Mouse (Mus musculus): ENCODE measurements around the gene Il2rb.

Il2rb gene

GRCm38 (mm10) chr15:78489906-78490305, 5.2 kb downstream of the Il2rb start:
- in situ Hi-C loops (cut with MboI; ENCODE audit: low pct_unique_long_range_greater_than_20kb in 1 of 2, low sequenced_read_pairs in 2 of 2, unreplicated experiment in 1 of 2): no loop called here

GRCm38 (mm10) chr15:78489248-78489647, 5.8 kb downstream of the Il2rb start:
- in situ Hi-C loops (cut with MboI; ENCODE audit: low pct_unique_long_range_greater_than_20kb in 1 of 2, low sequenced_read_pairs in 2 of 2, unreplicated experiment in 1 of 2): no loop called here

GRCm38 (mm10) chr15:78487066-78487465, 8.0 kb downstream of the Il2rb start:
- in situ Hi-C loops (cut with MboI; ENCODE audit: low pct_unique_long_range_greater_than_20kb in 1 of 2, low sequenced_read_pairs in 2 of 2, unreplicated experiment in 1 of 2): no loop called here

- in situ Hi-C loops (cut with MboI; ENCODE audit: low pct_unique_long_range_greater_than_20kb in 1 of 2, low sequenced_read_pairs in 2 of 2, unreplicated experiment in 1 of 2): no loop called here
Observed at GRCm38 (mm10) chr15:78486564-78486963, 8.5 kb downstream of the Il2rb start.

GRCm38 (mm10) chr15:78483311-78483710, 11.8 kb downstream of the Il2rb start:
- in situ Hi-C loops (cut with MboI; ENCODE audit: low pct_unique_long_range_greater_than_20kb in 1 of 2, low sequenced_read_pairs in 2 of 2, unreplicated experiment in 1 of 2): no loop called here

- in situ Hi-C loops (cut with MboI; ENCODE audit: low pct_unique_long_range_greater_than_20kb in 1 of 2, low sequenced_read_pairs in 2 of 2, unreplicated experiment in 1 of 2): no loop called here
Observed at GRCm38 (mm10) chr15:78482518-78482917, 12.6 kb downstream of the Il2rb start.

- in situ Hi-C loops (cut with MboI; ENCODE audit: low pct_unique_long_range_greater_than_20kb in 1 of 2, low sequenced_read_pairs in 2 of 2, unreplicated experiment in 1 of 2): no loop called here
Observed at GRCm38 (mm10) chr15:78481448-78482000, 13.5 kb downstream of the Il2rb start.

GRCm38 (mm10) chr15:78480991-78481390, 14.1 kb downstream of the Il2rb start:
- in situ Hi-C loops (cut with MboI; ENCODE audit: low pct_unique_long_range_greater_than_20kb in 1 of 2, low sequenced_read_pairs in 2 of 2, unreplicated experiment in 1 of 2): no loop called here

- in situ Hi-C loops (cut with MboI; ENCODE audit: low pct_unique_long_range_greater_than_20kb in 1 of 2, low sequenced_read_pairs in 2 of 2, unreplicated experiment in 1 of 2): no loop called here
Observed at GRCm38 (mm10) chr15:78480111-78480510, 15.0 kb downstream of the Il2rb start.

- in situ Hi-C loops (cut with MboI; ENCODE audit: low pct_unique_long_range_greater_than_20kb in 1 of 2, low sequenced_read_pairs in 2 of 2, unreplicated experiment in 1 of 2): no loop called here
Observed at GRCm38 (mm10) chr15:78479470-78479869, 15.6 kb downstream of the Il2rb start.

- in situ Hi-C loops (cut with MboI; ENCODE audit: low pct_unique_long_range_greater_than_20kb in 1 of 2, low sequenced_read_pairs in 2 of 2, unreplicated experiment in 1 of 2): no loop called here
Observed at GRCm38 (mm10) chr15:78478073-78478472, 17.0 kb downstream of the Il2rb start.

GRCm38 (mm10) chr15:78476878-78477277, 18.2 kb downstream of the Il2rb start:
- in situ Hi-C loops (cut with MboI; ENCODE audit: low pct_unique_long_range_greater_than_20kb in 1 of 2, low sequenced_read_pairs in 2 of 2, unreplicated experiment in 1 of 2): no loop called here

- in situ Hi-C loops (cut with MboI; ENCODE audit: low pct_unique_long_range_greater_than_20kb in 1 of 2, low sequenced_read_pairs in 2 of 2, unreplicated experiment in 1 of 2): no loop called here
Observed at GRCm38 (mm10) chr15:78475604-78476031, 19.5 kb downstream of the Il2rb start.

- in situ Hi-C loops (cut with MboI; ENCODE audit: low pct_unique_long_range_greater_than_20kb in 1 of 2, low sequenced_read_pairs in 2 of 2, unreplicated experiment in 1 of 2): no loop called here
Observed at GRCm38 (mm10) chr15:78473442-78473841, 21.6 kb downstream of the Il2rb start.

- in situ Hi-C loops (cut with MboI; ENCODE audit: low pct_unique_long_range_greater_than_20kb in 1 of 2, low sequenced_read_pairs in 2 of 2, unreplicated experiment in 1 of 2): no loop called here
Observed at GRCm38 (mm10) chr15:78471902-78472301, 23.2 kb downstream of the Il2rb start.

- in situ Hi-C loops (cut with MboI; ENCODE audit: low pct_unique_long_range_greater_than_20kb in 1 of 2, low sequenced_read_pairs in 2 of 2, unreplicated experiment in 1 of 2): no loop called here
Observed at GRCm38 (mm10) chr15:78470495-78471276, 24.4 kb downstream of the Il2rb start.

GRCm38 (mm10) chr15:78468379-78468937, 26.6 kb downstream of the Il2rb start, which contains the start of gene Tmprss6:
Gene Tmprss6, minus strand, starts transcription at chr15:78468634.
- in situ Hi-C loops (cut with MboI; ENCODE audit: low pct_unique_long_range_greater_than_20kb in 1 of 2, low sequenced_read_pairs in 2 of 2, unreplicated experiment in 1 of 2): no loop called here

- in situ Hi-C loops (cut with MboI; ENCODE audit: low pct_unique_long_range_greater_than_20kb in 1 of 2, low sequenced_read_pairs in 2 of 2, unreplicated experiment in 1 of 2): no loop called here
Observed at GRCm38 (mm10) chr15:78467570-78467969, 27.5 kb downstream of the Il2rb start.

GRCm38 (mm10) chr15:78466809-78467208, 28.3 kb downstream of the Il2rb start:
- in situ Hi-C loops (cut with MboI; ENCODE audit: low pct_unique_long_range_greater_than_20kb in 1 of 2, low sequenced_read_pairs in 2 of 2, unreplicated experiment in 1 of 2): no loop called here

GRCm38 (mm10) chr15:78462981-78463380, 32.1 kb downstream of the Il2rb start:
- in situ Hi-C loops (cut with MboI; ENCODE audit: low pct_unique_long_range_greater_than_20kb in 1 of 2, low sequenced_read_pairs in 2 of 2, unreplicated experiment in 1 of 2): no loop called here

All from mouse embryonic stem cell (cell line).